Mouse (Mus musculus) heart, embryonic 15.5 days (tissue): ENCODE results near the gene Ly75. TPM values are rescaled to one million over a fixed set of nuclear protein-coding genes. Genes with fewer than 3 reads are reported as not detected.

Experiments used
- ATAC-seq: fragments of 200-750 bp; cut with Nextera tagmentation; replicated peaks from 2 replicates; pipeline ENCODE4 v1.8.0; 2017; ENCODE audit warnings: low read depth, moderate TSS enrichment; ENCODE audit not compliant: insufficient number of reproducible peaks, insufficient read depth, low FRiP score
- H3K27ac ChIP-seq: fragments of 300-500 bp; sonication (generic); 2 replicates; pipeline ENCODE4 v1.5.1; 2015; ENCODE audit warnings: mild to moderate bottlenecking, inconsistent platforms
- H3K27me3 ChIP-seq: fragments of 300-500 bp; sonication (generic); 2 replicates; pipeline ENCODE4 v1.6.1; 2015; ENCODE audit warnings: inconsistent platforms
- H3K36me3 ChIP-seq: fragments of 300-500 bp; sonication (generic); 2 replicates; pipeline ENCODE4 v1.6.1; 2015; ENCODE audit warnings: mild to moderate bottlenecking, inconsistent platforms
- H3K4me1 ChIP-seq: fragments of 300-500 bp; sonication (generic); replicated peaks from 2 replicates; pipeline ENCODE4 v1.6.1; 2015; ENCODE audit warnings: inconsistent platforms
- H3K4me2 ChIP-seq: fragments of 300-500 bp; sonication (generic); 2 replicates; pipeline ENCODE4 v1.6.1; 2015; ENCODE audit warnings: inconsistent platforms, mild to moderate bottlenecking, moderate library complexity
- H3K4me3 ChIP-seq: fragments of 300-500 bp; sonication (generic); 2 replicates; pipeline ENCODE4 v1.5.1; 2015; ENCODE audit warnings: mild to moderate bottlenecking, inconsistent platforms
- H3K9ac ChIP-seq: fragments of 300-500 bp; sonication (generic); 2 replicates; pipeline ENCODE4 v1.6.1; 2015; ENCODE audit warnings: mild to moderate bottlenecking, inconsistent platforms
- H3K9me3 ChIP-seq: fragments of 300-500 bp; sonication (generic); replicated peaks from 2 replicates; pipeline ENCODE4 v1.6.1; 2016; ENCODE audit warnings: inconsistent platforms
- whole genome bisulfite sequencing: fragments of 180-500 bp; shearing (Covaris S2); methylation state at CpG from one replicate; pipeline ENCODE4 v1.1.7; 2015; ENCODE audit warnings: mixed read lengths; 5-methylcytosine and 5-hydroxymethylcytosine counted together
- polyA plus RNA-seq: library from polyadenylated mRNA; unstranded; fragments of >200 nt; fragmentation: Nextera tagmentation; extraction: Ambion mirVana; gene quantifications from 2 replicates; pipeline ENCODE4 v1.2.1, GENCODE M21; 2015

The Ly75 gene
- polyA plus RNA-seq, 1 experiment from 2014 or later: 1.3 TPM

DNA sequence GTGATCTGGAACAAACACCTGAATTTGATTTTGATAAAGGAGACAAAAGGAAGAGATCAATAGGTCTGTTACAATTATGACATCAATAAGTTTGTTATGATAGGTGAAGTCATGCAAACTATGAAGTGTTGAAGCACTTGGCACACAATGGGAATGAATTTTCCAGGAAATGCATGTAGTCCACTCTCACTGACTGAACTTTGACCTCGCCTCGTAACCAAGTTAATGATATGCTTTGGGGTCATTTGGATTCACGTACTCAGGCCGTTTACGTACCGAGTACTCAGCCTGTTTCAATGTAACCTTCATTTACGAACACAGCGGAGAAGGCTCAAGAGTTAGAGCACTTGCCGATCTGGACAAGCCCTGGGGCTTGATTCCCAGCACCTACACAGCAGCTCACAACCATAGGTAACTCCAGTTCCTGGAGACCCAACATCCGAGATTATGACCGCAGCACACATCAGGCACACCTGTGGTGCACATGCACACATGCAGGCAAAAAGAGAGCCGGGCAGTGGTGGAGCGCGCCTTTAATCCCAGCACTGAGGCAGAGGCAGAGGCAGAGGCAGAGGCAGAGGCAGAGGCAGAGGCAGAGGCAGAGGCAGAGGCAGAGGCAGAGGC is 113.1 kb downstream of the Ly75 start:
- Histone ChIP-seq H3K4me1 (peaks cover 6% of the 10 kb centered on the region; the same call in 1 of the 2 replicates), H3K4me3 (no peak overlapping the region), H3K4me2 (no peak overlapping the region), H3K9me3 (no peaks in the 10 kb centered on the region), H3K36me3 (peaks cover 4% of the 10 kb centered on the region; the same call in 1 of the 2 replicates), H3K9ac (no peak overlapping the region), H3K27me3 (no peaks in the 10 kb centered on the region), H3K27ac (no peak overlapping the region)
- 92% methylated on average over 14 of the region's 14 CpGs for WGBS
- no peak for ATAC-seq

DNA sequence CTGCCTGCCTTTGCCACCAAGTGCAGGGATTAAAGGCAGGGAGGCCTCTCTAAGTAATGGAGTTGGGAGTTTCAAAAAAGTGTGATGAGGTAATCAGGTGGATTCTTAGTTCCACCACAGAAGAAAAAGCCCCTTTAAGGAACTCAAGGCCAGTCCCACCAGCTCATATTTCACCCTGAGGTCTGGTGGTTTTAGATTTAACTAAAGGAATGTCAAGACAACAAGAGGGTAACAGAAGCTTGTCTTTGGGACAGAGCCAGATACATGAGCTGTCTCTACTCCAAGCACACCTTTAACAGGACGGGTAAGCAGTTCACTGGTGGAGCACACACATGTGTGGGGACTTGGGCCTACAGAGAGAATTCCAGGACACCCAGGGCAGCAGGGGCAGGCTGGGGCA is 115.5 kb downstream of the Ly75 start:
- ATAC-seq: no peak
- peaks cover 6% of the 10 kb centered on the region; the same call in 1 of the 2 replicates for H3K4me1 ChIP-seq
- H3K9ac ChIP-seq: no peak overlapping the region
- H3K27me3 ChIP-seq: no peaks in the 10 kb centered on the region
- H3K27ac ChIP-seq: no peak overlapping the region
- no peaks in the 10 kb centered on the region for H3K9me3 ChIP-seq
- H3K4me2 ChIP-seq: no peak overlapping the region
- peaks cover 4% of the 10 kb centered on the region; the same call in 1 of the 2 replicates for H3K36me3 ChIP-seq
- 26% methylated on average over 1 of the region's 1 CpGs for WGBS
- no peak overlapping the region for H3K4me3 ChIP-seq

DNA sequence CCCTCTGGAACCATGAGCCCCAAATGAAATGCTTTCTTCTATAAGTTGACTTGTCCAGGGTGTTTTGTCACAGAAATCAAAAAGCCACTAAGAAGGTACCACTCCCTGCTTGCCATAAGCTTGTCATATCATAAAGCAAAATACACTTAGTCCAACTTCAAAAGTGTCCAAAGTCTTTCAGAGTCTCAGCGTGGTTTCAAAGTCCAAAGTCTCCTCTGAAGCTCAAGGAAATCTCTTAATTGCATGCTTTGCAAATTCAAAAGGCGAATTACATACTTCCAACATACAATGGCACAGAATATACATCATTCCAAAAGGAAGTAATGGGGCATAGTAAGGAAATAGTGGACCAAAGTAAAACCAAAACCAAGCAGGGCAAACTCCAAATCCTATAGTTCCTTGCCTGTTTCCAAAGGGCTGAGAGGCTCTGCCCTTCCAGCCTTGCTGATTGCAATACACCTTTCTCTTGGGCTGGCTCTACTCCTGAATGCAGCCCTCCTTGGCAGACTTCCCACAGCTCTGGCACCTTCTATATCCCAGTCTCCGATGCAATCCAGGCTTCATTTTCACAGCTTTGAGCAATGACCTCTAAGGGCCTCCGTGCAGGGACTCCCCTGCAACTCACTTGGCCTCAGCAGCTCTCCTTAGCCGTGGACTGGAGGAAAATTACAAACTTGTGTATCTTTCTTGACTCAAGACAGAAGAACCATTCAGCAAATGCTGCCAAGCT is 122.3 kb downstream of the Ly75 start:
- no peaks in the 10 kb centered on the region for H3K36me3 ChIP-seq
- no peak overlapping the region for H3K4me3 ChIP-seq
- WGBS: 64% methylated on average over 5 of the region's 5 CpGs
- H3K9me3 ChIP-seq: no peaks in the 10 kb centered on the region
- peaks cover 7% of the 10 kb centered on the region for H3K4me1 ChIP-seq
- no peak overlapping the region for H3K9ac ChIP-seq
- H3K27me3 ChIP-seq: no peaks in the 10 kb centered on the region
- H3K4me2 ChIP-seq: no peak overlapping the region
- no peak for ATAC-seq
- 0 out of 2 replicates have a peak overlapping the region, but pooled peaks have one; percentile 26 for H3K27ac ChIP-seq

DNA sequence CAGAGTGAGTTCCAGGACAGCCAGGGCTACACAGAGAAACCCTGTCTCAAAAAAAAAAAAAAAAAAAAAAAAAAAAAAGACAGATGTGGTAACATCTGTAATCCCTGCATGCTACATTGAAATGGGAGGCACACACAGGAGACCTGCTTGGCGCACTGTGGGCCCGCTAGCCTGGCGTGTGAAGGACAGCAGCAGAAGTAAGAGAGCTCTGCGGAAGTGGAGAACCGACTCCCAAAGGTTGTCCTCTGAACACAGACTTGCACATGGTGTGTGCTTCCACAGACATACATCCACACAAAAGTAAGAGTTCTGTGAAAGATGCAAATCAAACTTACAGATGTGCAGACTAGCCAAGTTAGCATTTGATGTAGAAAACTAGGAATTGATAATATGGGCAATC is 123.9 kb downstream of the Ly75 start:
- 95% methylated on average over 5 of the region's 5 CpGs for WGBS

DNA sequence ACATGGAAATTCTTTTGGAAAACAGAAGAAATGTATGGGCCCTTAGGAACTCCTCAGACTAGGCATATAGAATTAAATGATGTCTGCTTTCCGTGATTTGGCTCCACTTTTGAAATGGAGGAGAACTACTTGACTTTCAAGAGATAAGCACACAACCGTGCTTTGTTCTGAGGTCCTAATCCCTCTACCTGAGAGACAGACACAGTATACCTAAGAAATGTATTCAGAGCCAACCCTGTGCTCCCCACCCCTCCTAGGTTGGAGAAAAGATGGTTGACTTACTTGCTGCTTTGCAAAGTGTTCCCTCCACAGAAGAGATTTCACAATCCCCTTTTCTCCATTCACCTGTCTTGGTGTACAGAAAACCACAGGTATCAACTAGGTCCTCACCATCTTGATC is 126.4 kb downstream of the Ly75 start:
- Histone ChIP-seq H3K9me3 (no peaks in the 10 kb centered on the region), H3K27ac (no peak overlapping the region), H3K4me3 (no peak overlapping the region), H3K4me2 (no peak overlapping the region), H3K9ac (no peak overlapping the region), H3K27me3 (no peaks in the 10 kb centered on the region), H3K36me3 (0 out of 2 replicates have a peak, but pooled peaks cover 4% of the 10 kb centered on the region), H3K4me1 (peaks cover 10% of the 10 kb centered on the region)
- WGBS: 62% methylated on average over 2 of the region's 2 CpGs
- no peak for ATAC-seq

More for the DNA sequence above, 123.9 kb downstream of the Ly75 start:
- no peak overlapping the region for H3K4me3 ChIP-seq
- no peak overlapping the region for H3K9ac ChIP-seq
- H3K9me3 ChIP-seq: no peaks in the 10 kb centered on the region
- peaks cover 7% of the 10 kb centered on the region for H3K4me1 ChIP-seq
- no peak for ATAC-seq
- 0 out of 2 replicates have a peak, but pooled peaks cover 3% of the 10 kb centered on the region for H3K36me3 ChIP-seq
- H3K4me2 ChIP-seq: no peak overlapping the region
- no peaks in the 10 kb centered on the region for H3K27me3 ChIP-seq
- H3K27ac ChIP-seq: no peak overlapping the region

DNA sequence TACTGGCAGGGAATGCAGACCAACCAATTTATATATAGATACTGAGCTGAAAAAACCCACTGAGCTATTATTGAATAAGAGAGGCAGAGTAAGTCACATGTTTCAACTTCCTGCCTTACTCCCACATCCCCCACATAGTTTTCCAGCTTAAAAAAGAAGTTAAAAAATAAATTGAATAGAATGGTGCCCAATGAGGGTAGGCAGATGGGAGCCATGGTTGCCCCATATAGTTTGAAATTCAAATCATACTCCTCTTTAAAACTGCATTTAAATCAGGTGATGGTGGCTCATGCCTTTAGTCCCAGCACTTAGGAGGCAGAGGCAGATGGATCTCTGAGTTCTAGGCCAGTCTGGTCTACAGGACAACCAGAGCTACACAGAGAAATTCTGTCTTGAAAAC is 129.6 kb downstream of the Ly75 start:
- peaks cover 11% of the 10 kb centered on the region; the same call in 1 of the 2 replicates for H3K36me3 ChIP-seq
- H3K27ac ChIP-seq: no peak overlapping the region
- no peak overlapping the region for H3K4me3 ChIP-seq
- no peaks in the 10 kb centered on the region for H3K9me3 ChIP-seq
- H3K27me3 ChIP-seq: no peaks in the 10 kb centered on the region
- no peak overlapping the region for H3K9ac ChIP-seq
- peaks cover 3% of the 10 kb centered on the region; the same call in 1 of the 2 replicates for H3K4me1 ChIP-seq
- H3K4me2 ChIP-seq: no peak overlapping the region
- no peak for ATAC-seq

DNA sequence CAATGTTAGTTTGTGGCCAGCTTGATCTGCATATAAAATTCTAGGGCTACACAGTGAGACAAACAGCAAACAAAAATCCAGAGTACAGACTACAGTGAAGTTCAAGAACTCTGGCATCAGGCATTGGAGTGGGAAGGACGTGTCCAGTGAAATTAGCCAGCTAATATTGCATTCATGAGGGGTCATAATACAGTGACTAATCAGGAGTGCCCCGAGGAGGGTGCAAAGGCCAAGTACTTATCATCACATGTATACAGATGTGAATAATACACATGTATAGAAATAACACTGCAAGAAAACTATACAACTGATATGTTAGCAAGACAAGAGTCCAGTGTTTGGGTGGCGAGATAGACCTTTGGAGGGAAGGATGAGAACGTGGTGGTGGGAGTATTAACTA is 130.3 kb downstream of the Ly75 start:
- no peak overlapping the region for H3K4me2 ChIP-seq
- H3K9ac ChIP-seq: no peak overlapping the region
- no peak overlapping the region for H3K27ac ChIP-seq
- H3K9me3 ChIP-seq: no peaks in the 10 kb centered on the region
- ATAC-seq: no peak
- peaks cover 3% of the 10 kb centered on the region; the same call in 1 of the 2 replicates for H3K4me1 ChIP-seq
- H3K36me3 ChIP-seq: peaks cover 11% of the 10 kb centered on the region; the same call in 1 of the 2 replicates
- no peak overlapping the region for H3K4me3 ChIP-seq
- WGBS: 75% methylated on average over 4 of the region's 4 CpGs
- no peaks in the 10 kb centered on the region for H3K27me3 ChIP-seq

Other genes starting within 250 kb of the Ly75 start
- 42.3 and 44.6 TPM in 2 replicates for gene Baz2b, start 173.5 kb downstream of the Ly75 start, polyA plus RNA-seq
- gene March7, start 173.4 kb downstream of the Ly75 start, polyA plus RNA-seq: 51.5 and 51.8 TPM in 2 replicates
- gene Cd302, start 98.8 kb downstream of the Ly75 start, polyA plus RNA-seq: 16.5 and 18.2 TPM in 2 replicates
- 1.3 TPM in 2 replicates for gene Pla2r1, start 170.0 kb upstream of the Ly75 start, polyA plus RNA-seq